Mouse (Mus musculus) lung, postnatal 25 days (tissue): Measurements from ENCODE around the gene Gm28053.

Experiments
- DNase-seq: peaks from one replicate; pipeline ENCODE4 v3.0.0; 2022; ENCODE audit warnings: low spot score

Gene Gm28053

GRCm38 (mm10) chr6:48692962-48693361 is 25.4 kb upstream of the Gm28053 start:
- DNase-seq = no peak

- no peak for DNase-seq
These were observed 21.4 kb upstream of the Gm28053 start for GRCm38 (mm10) chr6:48696830-48697554.

- DNase-seq = no peak
These were observed 20.9 kb upstream of the Gm28053 start for GRCm38 (mm10) chr6:48697555-48697930.

- no peak for DNase-seq
These were observed 20.1 kb upstream of the Gm28053 start for GRCm38 (mm10) chr6:48698066-48698856.

GRCm38 (mm10) chr6:48698888-48699287 is 19.5 kb upstream of the Gm28053 start:
- no peak for DNase-seq

GRCm38 (mm10) chr6:48700251-48701075 is 17.9 kb upstream of the Gm28053 start:
- peak; percentile 87 for DNase-seq

- DNase-seq = no peak
These were observed 16.3 kb upstream of the Gm28053 start for GRCm38 (mm10) chr6:48702146-48702545.

GRCm38 (mm10) chr6:48702601-48703000 is 15.8 kb upstream of the Gm28053 start:
- no peak for DNase-seq

GRCm38 (mm10) chr6:48704146-48704545 is 14.3 kb upstream of the Gm28053 start:
- DNase-seq = no peak

- DNase-seq = no peak
These were observed 12.3 kb upstream of the Gm28053 start for GRCm38 (mm10) chr6:48706130-48706529.

- no peak for DNase-seq
These were observed 1.9 kb downstream of the Gm28053 start for GRCm38 (mm10) chr6:48720326-48720725.

- no peak for DNase-seq
These were observed 5.1 kb downstream of the Gm28053 start for GRCm38 (mm10) chr6:48723468-48723867.

- peak; percentile 88 for DNase-seq
These were observed 7.1 kb downstream of the Gm28053 start for GRCm38 (mm10) chr6:48725476-48725875.

GRCm38 (mm10) chr6:48727761-48728160 is 9.4 kb downstream of the Gm28053 start:
- DNase-seq = no peak

GRCm38 (mm10) chr6:48732864-48733304 is 14.5 kb downstream of the Gm28053 start:
- DNase-seq = peak; percentile 74

GRCm38 (mm10) chr6:48733660-48734059 is 15.3 kb downstream of the Gm28053 start:
- no peak for DNase-seq

GRCm38 (mm10) chr6:48737053-48737452 is 18.6 kb downstream of the Gm28053 start:
- DNase-seq = no peak

- DNase-seq = no peak
These were observed 19.3 kb downstream of the Gm28053 start for GRCm38 (mm10) chr6:48737688-48738087.

GRCm38 (mm10) chr6:48738961-48739779 is 20.8 kb downstream of the Gm28053 start, which contains the start of gene Gimap1:
Gimap1 (plus strand) TSS chr6:48739054.
- peak; percentile 68 for DNase-seq

- no peak for DNase-seq
These were observed 21.3 kb downstream of the Gm28053 start for GRCm38 (mm10) chr6:48739780-48740055.

- DNase-seq = no peak
These were observed 22.2 kb downstream of the Gm28053 start for GRCm38 (mm10) chr6:48740501-48741169.
